Mouse (Mus musculus) lung, postnatal 0 days (tissue): ENCODE data around the gene Cmtm7.

Source experiments
- CTCF ChIP-seq: IDR thresholded peaks from 2 replicates; pipeline ENCODE4 v1.5.1; 2016; ENCODE audit warnings: antibody characterized with exemption, mild to moderate bottlenecking
- EP300 ChIP-seq: IDR thresholded peaks from 2 replicates; pipeline ENCODE4 v1.6.1; 2016; ENCODE audit warnings: antibody characterized with exemption, mild to moderate bottlenecking, control low read depth

DNA sequence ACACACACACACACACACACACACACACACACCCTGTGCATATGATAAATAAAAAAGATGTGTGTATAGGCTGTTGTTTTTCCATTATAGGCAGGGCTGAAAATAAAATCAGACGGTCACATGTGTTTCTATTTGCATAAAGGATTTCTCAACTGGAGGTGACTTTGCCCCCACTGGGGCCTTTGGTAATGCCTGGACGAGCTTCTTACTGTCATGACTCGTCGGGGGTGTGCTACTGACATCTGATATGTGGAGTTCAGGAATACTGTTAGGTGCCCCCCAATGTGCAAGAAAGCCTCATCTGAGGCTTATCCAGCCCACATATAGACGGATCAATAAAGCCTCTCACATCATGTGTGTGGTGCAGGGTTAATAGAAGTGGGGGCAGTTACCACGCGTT is 35.4 kb upstream of the Cmtm7 start:
- TF ChIP-seq CTCF (no peak), EP300 (no peak)
